Mouse (Mus musculus): ENCODE data around the gene Pdcd6ip. TPM values are rescaled to one million over a fixed set of nuclear protein-coding genes. Genes with fewer than 3 reads are reported as not detected.
A peak's percentile ranks its signal among the peaks of the same experiment; 100 is the strongest.

Pdcd6ip gene
- polyA plus RNA-seq, 1 experiment from 2014 or later: 44.6 TPM

GRCm38 (mm10) chr9:113643669-113644068 lies 64.4 kb downstream of the Pdcd6ip start:
- Histone ChIP-seq H3K36me3 (ENCODE audit: control insufficient read depth, insufficient read depth) (no peaks in the 10 kb centered on the region), H3K4me2 (ENCODE audit: low read length) (no peak overlapping the region), H3K4me1 (replicated peaks; ENCODE audit: control insufficient read depth, insufficient read depth, low read length) (no peaks in the 10 kb centered on the region; the same call in 1 of the 2 replicates), H3K27ac (ENCODE audit: low read length) (no peak overlapping the region), H3K27me3 (replicated peaks; ENCODE audit: control insufficient read depth, insufficient read depth, low read length) (no peaks in the 10 kb centered on the region), H3K4me3 (replicated peaks; ENCODE audit: low read length) (no peak overlapping the region), H3K9me3 (ENCODE audit: control insufficient read depth, low read length) (peaks cover 2% of the 10 kb centered on the region; the same call in 1 of the 2 replicates), H3K9ac (replicated peaks; ENCODE audit: low read depth, low read length) (no peak overlapping the region)
- 81% methylated on average over 15 of the region's 15 CpGs for WGBS
- ATAC-seq: 0 out of 2 replicates have a peak, but pooled peaks have one; percentile 10

- 0 out of 2 replicates have a peak, but pooled peaks cover 3% of the 10 kb centered on the region for H3K9me3 ChIP-seq (ENCODE audit: control insufficient read depth, low read length)
- peaks cover 5% of the 10 kb centered on the region for H3K4me1 ChIP-seq (replicated peaks; ENCODE audit: control insufficient read depth, insufficient read depth, low read length)
- H3K36me3 ChIP-seq (ENCODE audit: control insufficient read depth, insufficient read depth): no peaks in the 10 kb centered on the region
- H3K9ac ChIP-seq (replicated peaks; ENCODE audit: low read depth, low read length): no peak overlapping the region
- peak; percentile 31; the same call in 1 of the 2 replicates for ATAC-seq
- no peak overlapping the region for H3K4me2 ChIP-seq (ENCODE audit: low read length)
- no peaks in the 10 kb centered on the region for H3K27me3 ChIP-seq (replicated peaks; ENCODE audit: control insufficient read depth, insufficient read depth, low read length)
- 44% methylated on average over 7 of the region's 7 CpGs for WGBS
- no peak overlapping the region for H3K4me3 ChIP-seq (replicated peaks; ENCODE audit: low read length)
- 0 out of 2 replicates have a peak overlapping the region, but pooled peaks have one; percentile 0 for H3K27ac ChIP-seq (ENCODE audit: low read length)
These were observed 73.1 kb downstream of the Pdcd6ip start for GRCm38 (mm10) chr9:113634986-113635385.

GRCm38 (mm10) chr9:113633168-113633744 lies 74.8 kb downstream of the Pdcd6ip start:
- Histone ChIP-seq H3K27me3 (replicated peaks; ENCODE audit: control insufficient read depth, insufficient read depth, low read length) (no peaks in the 10 kb centered on the region), H3K36me3 (ENCODE audit: control insufficient read depth, insufficient read depth) (no peaks in the 10 kb centered on the region), H3K9me3 (ENCODE audit: control insufficient read depth, low read length) (0 out of 2 replicates have a peak, but pooled peaks cover 3% of the 10 kb centered on the region), H3K4me1 (replicated peaks; ENCODE audit: control insufficient read depth, insufficient read depth, low read length) (peaks cover 8% of the 10 kb centered on the region), H3K4me2 (ENCODE audit: low read length) (no peak overlapping the region), H3K27ac (ENCODE audit: low read length) (peak overlapping the region; percentile 1; the same call in 1 of the 2 replicates), H3K4me3 (replicated peaks; ENCODE audit: low read length) (no peak overlapping the region), H3K9ac (replicated peaks; ENCODE audit: low read depth, low read length) (no peak overlapping the region)
- WGBS: 60% methylated on average over 8 of the region's 8 CpGs
- no peak for ATAC-seq

GRCm38 (mm10) chr9:113632350-113633043 lies 75.6 kb downstream of the Pdcd6ip start:
- Histone ChIP-seq H3K9ac (replicated peaks; ENCODE audit: low read depth, low read length) (no peak overlapping the region), H3K36me3 (ENCODE audit: control insufficient read depth, insufficient read depth) (no peaks in the 10 kb centered on the region), H3K4me2 (ENCODE audit: low read length) (no peak overlapping the region), H3K4me1 (replicated peaks; ENCODE audit: control insufficient read depth, insufficient read depth, low read length) (peaks cover 8% of the 10 kb centered on the region), H3K9me3 (ENCODE audit: control insufficient read depth, low read length) (0 out of 2 replicates have a peak, but pooled peaks cover 3% of the 10 kb centered on the region), H3K4me3 (replicated peaks; ENCODE audit: low read length) (no peak overlapping the region), H3K27me3 (replicated peaks; ENCODE audit: control insufficient read depth, insufficient read depth, low read length) (no peaks in the 10 kb centered on the region), H3K27ac (ENCODE audit: low read length) (no peak overlapping the region)
- WGBS: 73% methylated on average over 9 of the region's 9 CpGs
- ATAC-seq: no peak

GRCm38 (mm10) chr9:113629632-113630031 lies 78.4 kb downstream of the Pdcd6ip start:
- Histone ChIP-seq H3K27me3 (replicated peaks; ENCODE audit: control insufficient read depth, insufficient read depth, low read length) (no peaks in the 10 kb centered on the region), H3K4me3 (replicated peaks; ENCODE audit: low read length) (no peak overlapping the region), H3K27ac (ENCODE audit: low read length) (peak overlapping the region; percentile 47; the same call in 1 of the 2 replicates), H3K4me2 (ENCODE audit: low read length) (no peak overlapping the region), H3K4me1 (replicated peaks; ENCODE audit: control insufficient read depth, insufficient read depth, low read length) (peaks cover 11% of the 10 kb centered on the region), H3K36me3 (ENCODE audit: control insufficient read depth, insufficient read depth) (no peaks in the 10 kb centered on the region), H3K9me3 (ENCODE audit: control insufficient read depth, low read length) (no peaks in the 10 kb centered on the region), H3K9ac (replicated peaks; ENCODE audit: low read depth, low read length) (peak overlapping the region; percentile 48)
- peak; percentile 45 for ATAC-seq
- 3% methylated on average over 9 of the region's 9 CpGs for WGBS

GRCm38 (mm10) chr9:113629191-113629590 lies 78.9 kb downstream of the Pdcd6ip start:
- Histone ChIP-seq H3K9ac (replicated peaks; ENCODE audit: low read depth, low read length) (no peak overlapping the region), H3K27me3 (replicated peaks; ENCODE audit: control insufficient read depth, insufficient read depth, low read length) (no peaks in the 10 kb centered on the region), H3K4me1 (replicated peaks; ENCODE audit: control insufficient read depth, insufficient read depth, low read length) (peaks cover 11% of the 10 kb centered on the region), H3K4me2 (ENCODE audit: low read length) (no peak overlapping the region), H3K27ac (ENCODE audit: low read length) (no peak overlapping the region), H3K36me3 (ENCODE audit: control insufficient read depth, insufficient read depth) (no peaks in the 10 kb centered on the region), H3K9me3 (ENCODE audit: control insufficient read depth, low read length) (no peaks in the 10 kb centered on the region), H3K4me3 (replicated peaks; ENCODE audit: low read length) (no peak overlapping the region)
- peak; percentile 34; the same call in 1 of the 2 replicates for ATAC-seq
- WGBS: 83% methylated on average over 11 of the region's 11 CpGs

GRCm38 (mm10) chr9:113628780-113629179 lies 79.3 kb downstream of the Pdcd6ip start:
- no peak for ATAC-seq
- Histone ChIP-seq H3K4me1 (replicated peaks; ENCODE audit: control insufficient read depth, insufficient read depth, low read length) (peaks cover 11% of the 10 kb centered on the region), H3K27ac (ENCODE audit: low read length) (no peak overlapping the region), H3K9ac (replicated peaks; ENCODE audit: low read depth, low read length) (no peak overlapping the region), H3K4me2 (ENCODE audit: low read length) (no peak overlapping the region), H3K4me3 (replicated peaks; ENCODE audit: low read length) (no peak overlapping the region), H3K9me3 (ENCODE audit: control insufficient read depth, low read length) (no peaks in the 10 kb centered on the region), H3K27me3 (replicated peaks; ENCODE audit: control insufficient read depth, insufficient read depth, low read length) (no peaks in the 10 kb centered on the region), H3K36me3 (ENCODE audit: control insufficient read depth, insufficient read depth) (no peaks in the 10 kb centered on the region)
- 91% methylated on average over 1 of the region's 1 CpGs for WGBS

GRCm38 (mm10) chr9:113626730-113627129 lies 81.3 kb downstream of the Pdcd6ip start:
- Histone ChIP-seq H3K4me1 (replicated peaks; ENCODE audit: control insufficient read depth, insufficient read depth, low read length) (peaks cover 9% of the 10 kb centered on the region), H3K27ac (ENCODE audit: low read length) (peak overlapping the region; percentile 79), H3K4me3 (replicated peaks; ENCODE audit: low read length) (no peak overlapping the region), H3K27me3 (replicated peaks; ENCODE audit: control insufficient read depth, insufficient read depth, low read length) (no peaks in the 10 kb centered on the region), H3K9ac (replicated peaks; ENCODE audit: low read depth, low read length) (no peak overlapping the region), H3K36me3 (ENCODE audit: control insufficient read depth, insufficient read depth) (no peaks in the 10 kb centered on the region), H3K4me2 (ENCODE audit: low read length) (no peak overlapping the region), H3K9me3 (ENCODE audit: control insufficient read depth, low read length) (no peaks in the 10 kb centered on the region)
- 58% methylated on average over 10 of the region's 10 CpGs for WGBS
- peak; percentile 69 for ATAC-seq

GRCm38 (mm10) chr9:113624086-113624485 lies 84.0 kb downstream of the Pdcd6ip start:
- WGBS: 57% methylated on average over 6 of the region's 6 CpGs
- H3K36me3 ChIP-seq (ENCODE audit: control insufficient read depth, insufficient read depth): no peaks in the 10 kb centered on the region
- H3K27ac ChIP-seq (ENCODE audit: low read length): no peak overlapping the region
- H3K9ac ChIP-seq (replicated peaks; ENCODE audit: low read depth, low read length): no peak overlapping the region
- no peak overlapping the region for H3K4me2 ChIP-seq (ENCODE audit: low read length)
- H3K4me1 ChIP-seq (replicated peaks; ENCODE audit: control insufficient read depth, insufficient read depth, low read length): peaks cover 6% of the 10 kb centered on the region; the same call in 1 of the 2 replicates
- H3K9me3 ChIP-seq (ENCODE audit: control insufficient read depth, low read length): no peaks in the 10 kb centered on the region
- no peaks in the 10 kb centered on the region for H3K27me3 ChIP-seq (replicated peaks; ENCODE audit: control insufficient read depth, insufficient read depth, low read length)
- ATAC-seq: no peak
- H3K4me3 ChIP-seq (replicated peaks; ENCODE audit: low read length): no peak overlapping the region

Measured in forebrain, embryonic 16.5 days (tissue).